Mouse (Mus musculus) neutrophil, adult 5-6 weeks (primary cell): ENCODE data around the gene Zfp710. TPM values are rescaled to one million over a fixed set of nuclear protein-coding genes. Genes with fewer than 3 reads are reported as not detected.
"Not testable (repeated sequence)": the region's sequence is repeated elsewhere in the genome, so short reads cannot be mapped to it uniquely, and the experiment has no call there.

Experiments used
- ATAC-seq: fragments of 151-379, 151-347 bp; 2 replicates; pipeline ENCODE4 v1.8.0; 2017; ENCODE audit warnings: mild to moderate bottlenecking, moderate TSS enrichment; ENCODE audit not compliant: insufficient number of reproducible peaks, poor library complexity, low FRiP score, severe bottlenecking; ENCODE audit errors: extremely low read depth
- total RNA-seq: library from RNA; stranded (forward); fragments of 200-1000 nt; gene quantifications from 2 replicates; pipeline ENCODE4 v1.2.3, GENCODE M21; 2017

Zfp710 gene
- total RNA-seq, result 64.9 and 67.2 TPM in 2 replicates

DNA sequence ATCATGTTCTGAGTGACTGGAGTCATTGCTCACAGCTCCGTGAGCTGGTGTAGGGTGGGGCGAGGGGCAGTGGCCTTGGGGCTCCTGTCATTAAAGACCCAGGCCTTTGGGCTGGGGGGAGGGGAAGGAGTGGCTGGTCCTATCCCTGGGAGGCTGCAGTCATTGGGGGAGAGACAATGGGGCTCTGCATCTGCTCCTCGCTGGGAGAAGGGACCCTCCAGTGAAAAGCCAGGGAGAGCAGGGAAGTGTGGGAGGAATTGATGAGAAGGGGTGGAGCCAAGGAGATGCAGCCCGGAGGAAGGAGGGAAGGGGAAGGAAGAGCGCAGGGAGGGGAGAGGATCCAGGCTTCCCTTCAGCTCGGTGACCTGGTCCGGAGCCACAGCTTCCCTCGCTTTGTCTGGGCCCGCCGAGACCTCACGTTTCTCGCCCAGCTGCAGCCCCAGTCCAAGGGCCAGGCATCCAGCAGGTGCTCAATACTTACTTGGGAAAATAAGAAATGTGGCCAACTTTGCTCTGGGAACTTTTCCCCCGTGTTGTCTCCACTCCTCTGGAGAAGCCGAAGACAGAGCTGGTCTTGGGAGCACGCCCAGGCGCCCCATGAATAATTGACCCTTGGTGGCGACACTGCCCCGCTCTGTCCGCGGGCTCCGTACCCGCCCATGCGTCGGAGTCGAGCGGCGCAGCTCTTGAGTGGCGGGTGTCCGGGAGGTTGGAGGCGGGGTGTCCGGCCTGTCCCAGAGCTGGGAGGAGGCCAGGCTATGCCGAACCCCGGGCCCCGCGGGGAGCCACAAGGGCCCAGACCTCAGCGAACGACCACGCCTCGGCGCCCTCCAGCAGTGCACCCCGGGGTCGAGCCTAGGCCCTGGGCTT lies at the start of gene Zfp710:
Zfp710 (plus strand) TSS at position 294 of the 870 bp plus-strand sequence.
- ATAC-seq, result peak; percentile 52

- ATAC-seq, result no peak
Measured at GRCm38 (mm10) chr7:79975316-79975715, 49.3 kb upstream of the Zfp710 start.

DNA sequence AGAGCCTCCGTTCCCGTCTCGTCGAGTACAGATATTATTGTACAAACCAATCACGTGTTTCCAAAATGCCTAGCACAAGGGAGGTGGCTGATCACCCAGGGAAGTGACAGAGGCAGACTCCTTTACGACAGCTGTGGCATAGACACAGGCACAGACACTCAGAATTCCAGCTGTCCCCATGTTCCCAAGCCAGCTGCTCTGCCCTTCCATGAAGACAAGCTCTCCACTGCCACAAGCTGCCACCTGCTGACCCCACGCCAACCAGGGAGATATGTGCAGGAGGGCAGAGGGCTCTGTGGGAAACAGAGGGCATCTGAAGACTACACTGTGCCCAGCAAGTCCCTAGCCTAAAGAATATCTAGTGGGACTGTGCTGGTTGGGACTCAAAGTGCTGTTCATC lies 37.9 kb upstream of the Zfp710 start:
- no peak for ATAC-seq

GRCm38 (mm10) chr7:79987745-79988144 lies 36.9 kb upstream of the Zfp710 start:
- no peak for ATAC-seq

GRCm38 (mm10) chr7:79988466-79988865 lies 36.1 kb upstream of the Zfp710 start:
- not testable (repeated sequence) for ATAC-seq

GRCm38 (mm10) chr7:79994476-79994875 lies 30.1 kb upstream of the Zfp710 start:
- 0 out of 2 replicates have a peak, but pooled peaks have one; percentile 23 for ATAC-seq

GRCm38 (mm10) chr7:79997761-79998160 lies 26.9 kb upstream of the Zfp710 start:
- ATAC-seq, result no peak

DNA sequence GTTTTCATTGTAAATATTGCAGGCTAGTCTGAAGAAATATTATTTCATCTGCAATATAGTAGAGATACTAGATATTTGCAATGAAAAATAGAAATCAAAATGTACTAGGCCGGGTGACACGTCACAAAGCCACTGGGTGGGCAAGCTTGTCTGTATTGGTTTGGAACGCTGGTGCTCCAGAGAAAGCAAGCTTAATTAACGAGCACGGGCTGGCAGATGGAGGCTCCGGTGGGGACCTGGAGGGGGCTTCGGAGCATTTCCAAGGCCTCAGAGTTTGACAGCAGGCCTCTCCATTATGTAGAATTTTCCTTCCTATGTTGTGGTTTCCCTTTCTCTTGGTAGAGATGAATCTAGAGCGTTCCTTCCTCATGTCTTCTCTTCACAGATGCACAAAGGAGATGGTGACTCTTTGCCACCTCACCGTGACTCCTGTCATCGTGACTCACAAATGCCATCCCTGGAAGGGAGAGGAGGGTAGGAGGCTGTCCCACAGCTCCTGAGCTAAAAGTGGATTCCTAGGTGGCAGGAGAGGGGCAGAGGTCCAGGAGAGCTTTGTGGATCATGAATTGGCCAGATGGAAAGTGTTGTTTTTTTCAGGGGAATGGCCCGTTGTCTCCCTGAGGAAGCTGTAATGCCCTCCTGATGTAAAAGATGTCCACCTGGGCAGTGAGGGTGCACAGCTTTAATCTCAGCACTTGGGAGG lies 22.1 kb upstream of the Zfp710 start:
- no peak for ATAC-seq

DNA sequence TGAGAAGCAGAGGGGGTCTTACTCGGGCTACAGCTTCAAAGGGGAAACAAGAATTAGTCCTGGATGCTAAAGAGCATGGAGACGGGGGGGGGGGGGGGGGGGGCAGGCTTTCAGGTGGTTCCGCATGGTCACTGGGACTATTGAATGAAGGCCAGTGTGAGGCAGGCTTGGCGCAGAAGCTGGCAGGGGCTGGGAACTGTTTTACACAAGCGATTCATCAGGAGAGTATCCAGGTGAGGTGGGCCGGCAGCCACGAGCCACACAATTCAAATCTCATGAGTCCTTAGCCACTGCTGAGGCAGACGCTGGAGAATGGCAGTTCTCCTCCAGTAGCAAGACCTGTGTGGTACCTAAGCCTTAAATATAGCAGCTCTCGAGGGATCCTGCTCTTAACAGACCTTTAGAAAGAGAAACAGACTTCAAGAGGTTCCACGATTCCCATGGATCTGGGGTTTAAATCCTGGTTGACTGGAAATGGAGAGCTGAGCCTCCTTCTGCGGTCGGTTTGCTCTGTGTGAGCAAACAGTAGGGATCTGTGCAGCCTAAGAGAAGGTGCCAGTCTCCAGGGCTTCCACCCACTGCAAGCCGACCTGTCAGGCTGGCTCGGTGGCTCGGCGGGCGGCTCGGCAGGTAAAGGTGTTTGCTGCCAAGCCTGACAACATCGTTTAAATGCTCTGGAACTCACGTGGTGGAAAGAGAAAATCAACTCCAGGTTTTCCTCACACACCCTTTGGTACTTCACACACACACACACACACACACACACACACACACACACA lies 19.6 kb upstream of the Zfp710 start:
- no peak for ATAC-seq

DNA sequence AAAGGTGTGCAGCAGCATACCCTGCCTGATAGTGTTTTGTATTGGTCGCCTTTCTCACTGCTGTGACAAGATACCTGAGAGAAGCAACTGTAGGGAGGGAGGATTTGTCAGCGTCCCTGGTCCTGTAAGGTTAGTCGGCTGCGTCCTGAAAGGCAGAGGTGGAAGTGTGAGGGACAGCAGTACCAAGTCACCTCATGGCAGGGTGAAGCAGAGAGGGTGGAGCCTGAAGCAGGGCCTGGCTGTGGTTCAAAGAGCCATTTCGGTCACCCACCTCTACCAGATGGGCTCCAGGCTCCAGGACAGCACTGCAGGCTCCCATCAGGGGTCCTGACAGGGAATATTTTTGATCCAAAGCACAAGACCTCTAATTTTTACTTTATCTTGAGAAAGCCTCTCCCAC lies 13.9 kb upstream of the Zfp710 start:
- ATAC-seq, result no peak

DNA sequence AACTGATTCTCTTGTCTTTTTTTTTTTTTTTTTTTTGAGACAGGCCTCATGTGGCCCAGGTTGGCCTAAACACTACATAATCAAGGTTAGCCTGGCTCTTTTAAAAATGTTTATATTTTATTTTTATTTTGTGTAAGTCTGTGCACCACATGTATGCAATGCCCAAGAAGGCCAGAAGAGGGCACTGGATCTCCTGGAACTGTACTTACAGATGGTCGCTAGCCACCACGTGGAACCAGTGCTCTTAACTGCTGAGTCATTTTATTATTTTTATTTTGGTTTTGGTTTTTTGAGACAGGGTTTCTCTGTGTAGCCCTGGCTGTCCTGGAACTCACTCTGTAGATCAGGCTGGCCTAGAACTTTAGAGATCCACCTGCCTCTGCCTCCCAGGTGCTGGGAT lies 13.1 kb upstream of the Zfp710 start:
- ATAC-seq, result peak; percentile 92

DNA sequence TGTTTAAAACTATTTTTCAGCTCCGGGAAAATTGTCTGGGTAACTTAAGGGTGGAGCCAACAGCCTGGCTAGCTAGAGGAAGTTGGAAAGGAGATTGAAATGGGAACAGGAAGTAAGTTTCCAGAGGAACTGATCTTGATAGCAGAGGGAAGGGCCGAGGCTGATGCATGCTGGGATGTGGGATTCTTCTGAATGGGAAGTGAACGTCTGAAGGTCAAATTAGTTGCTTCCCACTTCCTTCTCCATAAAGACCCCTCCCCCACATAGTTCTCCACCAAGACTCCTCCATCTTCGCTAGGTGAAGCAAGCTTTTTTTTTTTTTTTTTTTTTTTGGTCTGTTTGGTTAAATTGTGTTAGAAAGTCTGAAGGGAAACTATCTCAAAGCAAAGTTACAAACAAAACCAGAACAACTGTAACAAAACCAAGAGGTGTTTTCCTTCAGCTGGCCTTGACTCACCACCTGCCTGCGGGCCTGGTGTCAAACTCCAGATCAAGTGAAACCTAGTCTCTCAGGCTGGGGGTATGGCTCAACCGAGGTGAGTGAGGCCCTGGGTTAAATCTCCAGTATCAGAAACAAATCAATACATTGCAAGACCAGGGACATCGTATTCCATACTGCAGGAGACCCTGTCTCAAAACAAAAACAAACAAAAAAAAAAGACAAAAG lies 10.6 kb upstream of the Zfp710 start:
- ATAC-seq, result no peak

DNA sequence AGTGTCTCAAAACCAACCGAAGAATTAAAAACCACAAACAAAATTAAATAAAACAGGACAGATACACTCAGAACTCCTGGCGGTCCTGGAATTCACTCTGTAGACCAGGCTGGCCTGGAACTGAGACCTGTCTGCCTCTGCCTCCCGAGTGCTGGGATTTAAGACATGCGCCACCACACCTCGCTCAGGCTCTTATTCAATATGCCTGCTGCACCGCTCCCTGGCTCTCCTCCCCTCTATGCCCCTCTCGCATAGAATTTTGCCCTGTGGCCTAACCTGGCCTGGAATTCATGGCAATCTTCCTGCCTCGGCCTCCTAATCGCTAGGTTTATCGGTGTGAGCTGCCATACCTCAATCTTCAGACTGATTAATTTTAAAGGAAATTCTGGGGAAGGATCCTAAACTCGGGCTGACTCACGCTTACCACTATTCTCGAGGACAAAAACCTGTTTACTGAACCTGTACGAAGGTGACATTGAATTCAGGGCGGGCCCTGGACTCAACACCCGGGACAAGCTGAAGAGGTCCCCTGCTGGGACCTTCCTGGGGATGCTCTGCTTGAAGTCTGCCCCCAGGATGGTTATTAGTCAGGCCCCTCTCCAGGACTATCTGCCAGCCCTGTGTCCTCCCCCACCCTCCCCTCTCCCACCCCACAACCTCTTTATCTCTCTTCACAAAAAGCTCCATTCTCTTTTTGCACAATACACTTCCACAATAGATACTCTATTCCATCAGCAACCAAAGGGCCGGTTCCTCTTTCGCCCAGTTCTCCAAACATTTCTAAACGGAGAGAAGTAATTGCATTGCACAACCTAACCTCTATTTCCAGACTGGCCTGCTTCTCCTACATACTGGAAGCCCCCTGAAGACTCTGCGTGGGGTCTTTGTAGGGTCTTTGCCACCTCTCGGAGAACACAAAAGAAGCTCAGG lies 9.5 kb upstream of the Zfp710 start:
- no peak for ATAC-seq

- peak; percentile 54 for ATAC-seq
Measured at GRCm38 (mm10) chr7:80018506-80019452, 5.8 kb upstream of the Zfp710 start.

GRCm38 (mm10) chr7:80023621-80024435 lies 786 bp upstream of the Zfp710 start:
- ATAC-seq, result peak; percentile 69
